Mouse (Mus musculus) embryonic facial prominence, embryonic 11.5 days (tissue): Measurements from ENCODE around the gene Tfcp2. TPM values are rescaled to one million over a fixed set of nuclear protein-coding genes. Genes with fewer than 3 reads are reported as not detected.

Experiments
- ATAC-seq: fragments of 200-750 bp; cut with Nextera tagmentation; replicated peaks from 2 replicates; pipeline ENCODE4 v1.8.0; 2017; ENCODE audit warnings: low read depth; ENCODE audit not compliant: insufficient number of reproducible peaks, low FRiP score, low TSS enrichment
- DNase-seq: peaks from one replicate; pipeline ENCODE4 v3.0.0-alpha.2; 2015; ENCODE audit warnings: low spot score
- H3K27ac ChIP-seq: fragments of 300-500 bp; sonication (generic); replicated peaks from 2 replicates; pipeline ENCODE4 v1.5.1; 2014; ENCODE audit warnings: mild to moderate bottlenecking, low read depth, low read length, control low read depth
- H3K27me3 ChIP-seq: fragments of 300-500 bp; sonication (generic); 2 replicates; pipeline ENCODE4 v1.6.1; 2014; ENCODE audit warnings: mild to moderate bottlenecking, low read length, moderate library complexity, mixed read lengths; ENCODE audit not compliant: control insufficient read depth, insufficient read depth
- H3K36me3 ChIP-seq: fragments of 300-500 bp; sonication (generic); replicated peaks from 2 replicates; pipeline ENCODE4 v1.6.1; 2014; ENCODE audit warnings: low read depth, mild to moderate bottlenecking, low read length, moderate library complexity, mixed read lengths; ENCODE audit not compliant: control insufficient read depth, insufficient read depth
- H3K4me1 ChIP-seq: fragments of 300-500 bp; sonication (generic); 2 replicates; pipeline ENCODE4 v1.6.1; 2014; ENCODE audit warnings: low read length, mixed read lengths; ENCODE audit not compliant: control insufficient read depth, insufficient read depth
- H3K4me2 ChIP-seq: fragments of 300-500 bp; sonication (generic); 2 replicates; pipeline ENCODE4 v1.6.1; 2014; ENCODE audit warnings: low read depth, mild to moderate bottlenecking, control low read depth, low read length, moderate library complexity
- H3K4me3 ChIP-seq: fragments of 300-500 bp; sonication (generic); 2 replicates; pipeline ENCODE4 v1.5.1; 2014; ENCODE audit warnings: low read depth, low read length, control low read depth
- H3K9ac ChIP-seq: fragments of 300-500 bp; sonication (generic); replicated peaks from 2 replicates; pipeline ENCODE4 v1.6.1; 2014; ENCODE audit warnings: mild to moderate bottlenecking, control low read depth, low read length
- H3K9me3 ChIP-seq: fragments of 300-500 bp; sonication (generic); replicated peaks from 2 replicates; pipeline ENCODE4 v1.6.1; 2016; ENCODE audit warnings: mild to moderate bottlenecking, low read length, inconsistent platforms, mixed read lengths; ENCODE audit not compliant: control insufficient read depth
- WGBS: fragments of 180-500 bp; shearing (Covaris S2); extraction: QIAGEN DNeasy Blood & Tissue Kit; methylation state at CpG from one replicate; pipeline ENCODE4 v1.1.7; 2014; 5-methylcytosine and 5-hydroxymethylcytosine counted together
- polyA plus RNA-seq: library from polyadenylated mRNA; unstranded; fragments of >200 nt; fragmentation: Nextera tagmentation; extraction: Ambion mirVana; gene quantifications from 2 replicates; pipeline ENCODE4 v1.2.1, GENCODE M21; 2014

Tfcp2 gene
- polyA plus RNA-seq, 1 experiment from 2014 or later: 25.3 TPM

GRCm38 (mm10) chr15:100473926-100474503 is 77.8 kb downstream of the Tfcp2 start:
- ATAC-seq: no peak
- no peak overlapping the region for H3K27ac ChIP-seq
- H3K27me3 ChIP-seq: no peaks in the 10 kb centered on the region
- H3K4me2 ChIP-seq: no peak overlapping the region
- no peak overlapping the region for H3K9ac ChIP-seq
- H3K4me3 ChIP-seq: no peak overlapping the region
- H3K9me3 ChIP-seq: no peaks in the 10 kb centered on the region
- WGBS: 86% methylated on average over 7 of the region's 7 CpGs
- H3K36me3 ChIP-seq: no peaks in the 10 kb centered on the region
- no peaks in the 10 kb centered on the region; the same call in 1 of the 2 replicates for H3K4me1 ChIP-seq
- no peak for DNase-seq

DNA sequence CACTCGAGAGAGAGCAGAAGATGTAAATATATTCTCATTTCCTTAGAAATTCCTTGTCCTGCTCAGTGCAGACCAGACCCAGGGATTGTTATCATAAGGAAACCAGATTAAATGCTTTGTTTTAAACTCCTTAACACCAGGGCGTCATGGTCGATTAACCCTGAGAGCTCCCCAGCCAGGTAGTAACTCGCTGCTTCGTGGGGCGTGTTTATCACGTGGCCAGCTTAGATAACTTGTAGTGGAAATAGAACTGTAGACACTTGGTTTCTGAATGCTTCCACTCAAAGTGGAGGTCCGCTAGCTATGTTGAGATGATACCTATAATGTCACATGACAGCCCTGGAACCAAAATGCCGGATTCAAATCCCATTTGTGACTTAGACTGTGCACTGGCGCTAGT is 81.8 kb downstream of the Tfcp2 start:
- H3K9ac ChIP-seq: no peak overlapping the region
- H3K9me3 ChIP-seq: no peaks in the 10 kb centered on the region
- DNase-seq (no peak), ATAC-seq (no peak)
- H3K4me2 ChIP-seq: peak overlapping the region; percentile 58
- H3K4me3 ChIP-seq: peak overlapping the region; percentile 85
- no peaks in the 10 kb centered on the region for H3K36me3 ChIP-seq
- H3K4me1 ChIP-seq: peaks cover 2% of the 10 kb centered on the region; the same call in 1 of the 2 replicates
- H3K27ac ChIP-seq: no peak overlapping the region
- WGBS: 64% methylated on average over 10 of the region's 10 CpGs
- H3K27me3 ChIP-seq: no peaks in the 10 kb centered on the region

GRCm38 (mm10) chr15:100469189-100469545 is 82.6 kb downstream of the Tfcp2 start:
- DNase-seq (no peak), ATAC-seq (no peak; the same call in 1 of the 2 replicates)
- WGBS: under 1% methylated on average over 19 of the region's 19 CpGs
- Histone ChIP-seq H3K4me2 (peak overlapping the region; percentile 58), H3K9me3 (no peaks in the 10 kb centered on the region), H3K36me3 (no peaks in the 10 kb centered on the region), H3K27ac (peak overlapping the region; percentile 47; the same call in 1 of the 2 replicates), H3K27me3 (no peaks in the 10 kb centered on the region), H3K9ac (peak overlapping the region; percentile 86), H3K4me1 (peaks cover 2% of the 10 kb centered on the region; the same call in 1 of the 2 replicates), H3K4me3 (peak overlapping the region; percentile 85)

- no peaks in the 10 kb centered on the region for H3K36me3 ChIP-seq
- peaks cover 2% of the 10 kb centered on the region; the same call in 1 of the 2 replicates for H3K4me1 ChIP-seq
- ATAC-seq (peak; percentile 92), DNase-seq (peak; percentile 90)
- H3K9me3 ChIP-seq: no peaks in the 10 kb centered on the region
- H3K27ac ChIP-seq: peak within 1 kb of the TSS; percentile 47; the same call in 1 of the 2 replicates
- no peaks in the 10 kb centered on the region for H3K27me3 ChIP-seq
- 2% methylated on average over 84 of the region's 84 CpGs for WGBS
- peak within 1 kb of the TSS; percentile 85 for H3K4me3 ChIP-seq
- H3K4me2 ChIP-seq: peak within 1 kb of the TSS; percentile 58
- H3K9ac ChIP-seq: peak within 1 kb of the TSS; percentile 86
Observed at GRCm38 (mm10) chr15:100468295-100469188, 83.3 kb downstream of the Tfcp2 start, which contains the start of gene Letmd1. TSS of gene Letmd1 (plus strand) at chr15:100469023.

- Histone ChIP-seq H3K4me3 (no peak overlapping the region; the same call in 1 of the 2 replicates), H3K9me3 (no peaks in the 10 kb centered on the region), H3K4me2 (no peak overlapping the region), H3K27ac (no peak overlapping the region), H3K4me1 (peaks cover 2% of the 10 kb centered on the region; the same call in 1 of the 2 replicates), H3K36me3 (no peaks in the 10 kb centered on the region), H3K9ac (no peak overlapping the region), H3K27me3 (no peaks in the 10 kb centered on the region)
- no peak for ATAC-seq
- DNase-seq: no peak
- 44% methylated on average over 8 of the region's 8 CpGs for WGBS
Observed at GRCm38 (mm10) chr15:100467738-100468137, 84.1 kb downstream of the Tfcp2 start.

- H3K4me2 ChIP-seq: no peak overlapping the region
- H3K9me3 ChIP-seq: no peaks in the 10 kb centered on the region
- no peak overlapping the region for H3K9ac ChIP-seq
- ATAC-seq (no peak), DNase-seq (no peak)
- no peaks in the 10 kb centered on the region for H3K27me3 ChIP-seq
- H3K27ac ChIP-seq: no peak overlapping the region
- no peaks in the 10 kb centered on the region for H3K36me3 ChIP-seq
- 71% methylated on average over 2 of the region's 2 CpGs for WGBS
- peaks cover 2% of the 10 kb centered on the region; the same call in 1 of the 2 replicates for H3K4me1 ChIP-seq
- H3K4me3 ChIP-seq: no peak overlapping the region
Observed at GRCm38 (mm10) chr15:100465432-100465831, 86.4 kb downstream of the Tfcp2 start.

DNA sequence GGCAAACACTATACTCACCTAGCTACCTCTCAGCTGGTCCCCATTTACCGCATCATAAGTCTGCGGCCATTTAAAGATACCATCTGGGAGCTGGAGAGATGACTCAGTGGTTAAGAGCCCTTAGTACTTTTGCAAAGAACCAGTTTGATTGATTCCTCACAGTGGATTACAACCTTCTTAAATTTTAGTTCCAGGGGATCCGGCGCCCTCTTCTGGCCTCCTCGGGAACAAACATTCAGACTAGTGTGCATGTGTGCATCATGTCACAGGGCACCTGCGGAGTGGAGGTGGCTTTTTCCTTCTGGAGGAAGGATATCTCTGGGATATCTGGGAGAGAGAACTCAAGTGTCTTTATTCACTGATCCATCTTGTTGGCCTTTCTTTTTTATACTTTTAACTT is 88.1 kb downstream of the Tfcp2 start:
- Histone ChIP-seq H3K27me3 (no peaks in the 10 kb centered on the region), H3K4me3 (no peak overlapping the region), H3K4me1 (0 out of 2 replicates have a peak, but pooled peaks cover 2% of the 10 kb centered on the region), H3K9me3 (no peaks in the 10 kb centered on the region), H3K4me2 (no peak overlapping the region), H3K36me3 (no peaks in the 10 kb centered on the region), H3K9ac (no peak overlapping the region), H3K27ac (no peak overlapping the region)
- WGBS: 24% methylated on average over 6 of the region's 6 CpGs
- peak; percentile 73 for DNase-seq
- ATAC-seq: no peak

DNA sequence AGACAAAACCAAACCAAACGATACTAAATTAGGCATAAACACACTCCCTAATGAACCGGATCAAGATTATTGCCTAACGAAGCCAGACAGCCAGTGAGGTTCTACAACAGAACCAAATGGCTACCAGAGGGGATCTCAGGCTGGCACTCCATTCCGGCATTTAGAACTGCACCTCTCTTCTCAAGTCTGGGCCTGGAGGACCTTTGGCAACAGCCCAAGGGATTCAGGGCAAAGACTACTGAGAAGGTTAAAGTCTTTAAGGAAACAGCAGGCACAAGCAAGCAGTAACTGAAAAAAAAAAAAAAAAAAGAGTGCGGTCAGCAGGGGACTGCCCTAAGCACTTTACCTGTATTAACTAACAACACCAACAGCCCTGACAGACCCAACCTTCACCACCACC is 89.7 kb downstream of the Tfcp2 start:
- no peak for ATAC-seq
- Histone ChIP-seq H3K9me3 (no peaks in the 10 kb centered on the region), H3K4me2 (no peak overlapping the region), H3K27me3 (no peaks in the 10 kb centered on the region), H3K4me1 (no peaks in the 10 kb centered on the region; the same call in 1 of the 2 replicates), H3K4me3 (no peak overlapping the region), H3K36me3 (no peaks in the 10 kb centered on the region), H3K9ac (no peak overlapping the region), H3K27ac (no peak overlapping the region)
- WGBS: 82% methylated on average over 5 of the region's 5 CpGs
- DNase-seq: no peak
